Mouse (Mus musculus): Measurements from ENCODE around the gene Aebp1. TPM values are rescaled to one million over a fixed set of nuclear protein-coding genes. Genes with fewer than 3 reads are reported as not detected.

Aebp1 gene
- polyA plus RNA-seq, 1 experiment from 2014 or later: 15.0 TPM

- WGBS: 90% methylated on average over 13 of the region's 13 CpGs
- Histone ChIP-seq H3K9me3 (ENCODE audit: control insufficient read depth) (no peaks in the 10 kb centered on the region), H3K4me3 (ENCODE audit: low read depth, low read length) (no peak overlapping the region), H3K9ac (ENCODE audit: low read depth, low read length) (no peak overlapping the region), H3K4me2 (replicated peaks; ENCODE audit: low read depth) (no peak overlapping the region), H3K36me3 (ENCODE audit: control insufficient read depth, insufficient read depth) (no peaks in the 10 kb centered on the region; the same call in 1 of the 2 replicates), H3K27ac (ENCODE audit: low read depth, low read length) (no peak overlapping the region), H3K4me1 (replicated peaks; ENCODE audit: control insufficient read depth, insufficient read depth, low read length) (no peaks in the 10 kb centered on the region), H3K27me3 (replicated peaks; ENCODE audit: control insufficient read depth, insufficient read depth, low read length) (peaks cover 14% of the 10 kb centered on the region; the same call in 1 of the 2 replicates)
- no peak for TF ChIP-seq CTCF (IDR thresholded peaks at IDR 0.05; ENCODE audit: low read depth)
- ATAC-seq: no peak
Observed at GRCm38 (mm10) chr11:5859883-5860550, 1.7 kb upstream of the Aebp1 start.

DNA sequence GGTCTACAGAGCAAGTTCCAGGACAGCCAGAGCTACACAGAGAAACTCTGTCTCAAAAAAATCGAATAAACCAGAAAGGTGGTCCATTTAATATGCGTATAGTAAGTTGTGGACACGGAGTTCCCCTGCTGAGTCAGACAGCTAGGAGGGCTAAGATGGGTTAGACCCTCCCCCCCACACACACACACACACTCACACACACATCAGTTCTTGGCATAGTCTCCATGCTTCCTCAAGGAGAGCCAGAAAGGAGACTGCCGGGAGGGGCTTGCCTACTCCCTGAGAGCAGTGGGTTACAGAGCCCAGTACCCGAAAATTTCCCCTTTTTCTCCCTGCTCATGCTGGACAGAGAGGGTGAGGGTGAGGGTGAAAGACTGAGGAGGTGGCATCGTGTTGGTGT lies 1.1 kb upstream of the Aebp1 start:
- Histone ChIP-seq H3K27ac (ENCODE audit: low read depth, low read length) (no peak overlapping the region), H3K36me3 (ENCODE audit: control insufficient read depth, insufficient read depth) (no peaks in the 10 kb centered on the region; the same call in 1 of the 2 replicates), H3K4me2 (replicated peaks; ENCODE audit: low read depth) (no peak overlapping the region), H3K4me3 (ENCODE audit: low read depth, low read length) (no peak overlapping the region), H3K9ac (ENCODE audit: low read depth, low read length) (no peak overlapping the region), H3K27me3 (replicated peaks; ENCODE audit: control insufficient read depth, insufficient read depth, low read length) (peaks cover 14% of the 10 kb centered on the region; the same call in 1 of the 2 replicates), H3K9me3 (ENCODE audit: control insufficient read depth) (no peaks in the 10 kb centered on the region), H3K4me1 (replicated peaks; ENCODE audit: control insufficient read depth, insufficient read depth, low read length) (no peaks in the 10 kb centered on the region)
- TF ChIP-seq CTCF (IDR thresholded peaks at IDR 0.05; ENCODE audit: low read depth): no peak
- ATAC-seq: no peak
- 50% methylated on average over 6 of the region's 6 CpGs for WGBS

DNA sequence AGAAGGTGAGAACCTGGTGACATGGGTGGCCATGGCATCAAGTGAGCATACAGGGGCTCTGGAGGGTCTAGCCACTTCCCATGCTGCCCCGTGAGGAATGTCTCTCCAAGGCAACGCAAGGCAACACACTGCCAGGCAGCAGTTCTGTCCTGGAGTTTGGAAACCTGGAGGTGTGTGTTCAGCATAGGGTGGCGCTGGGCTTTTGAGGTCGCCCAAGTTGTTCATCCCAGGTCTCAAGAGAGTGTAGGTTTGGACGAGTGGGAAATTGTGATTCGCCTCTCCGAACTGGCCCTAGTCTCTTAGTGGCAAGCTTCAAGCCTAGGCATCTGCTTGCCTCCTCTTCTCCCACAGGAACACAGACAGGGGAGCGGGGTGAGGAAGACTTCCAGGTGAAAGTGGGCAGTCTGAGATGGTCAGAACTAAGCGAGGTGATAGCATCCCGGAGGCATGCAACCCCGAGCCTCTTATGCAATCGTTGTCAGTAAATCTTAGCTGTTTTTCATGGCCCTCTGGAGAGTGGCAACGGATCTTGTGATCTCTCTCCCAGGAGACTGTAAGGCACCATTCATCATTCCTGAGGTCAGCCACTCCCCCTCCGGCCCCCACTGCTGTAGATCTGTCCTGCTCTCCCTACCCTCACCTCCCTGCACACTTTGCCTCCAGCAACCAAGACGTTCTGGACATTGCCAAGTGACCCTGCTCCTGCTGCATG lies 803 bp downstream of the Aebp1 start:
- peaks cover 14% of the 10 kb centered on the region; the same call in 1 of the 2 replicates for H3K27me3 ChIP-seq (replicated peaks; ENCODE audit: control insufficient read depth, insufficient read depth, low read length)
- no peak overlapping the region for H3K27ac ChIP-seq (ENCODE audit: low read depth, low read length)

GRCm38 (mm10) chr11:5867196-5867595 lies 5.4 kb downstream of the Aebp1 start:
- Histone ChIP-seq H3K4me2 (replicated peaks; ENCODE audit: low read depth) (no peak overlapping the region), H3K9ac (ENCODE audit: low read depth, low read length) (no peak overlapping the region), H3K36me3 (ENCODE audit: control insufficient read depth, insufficient read depth) (peaks cover 23% of the 10 kb centered on the region), H3K4me1 (replicated peaks; ENCODE audit: control insufficient read depth, insufficient read depth, low read length) (no peaks in the 10 kb centered on the region), H3K27me3 (replicated peaks; ENCODE audit: control insufficient read depth, insufficient read depth, low read length) (peaks cover 8% of the 10 kb centered on the region; the same call in 1 of the 2 replicates), H3K9me3 (ENCODE audit: control insufficient read depth) (no peaks in the 10 kb centered on the region), H3K4me3 (ENCODE audit: low read depth, low read length) (no peak overlapping the region), H3K27ac (ENCODE audit: low read depth, low read length) (no peak overlapping the region)
- WGBS: 91% methylated on average over 2 of the region's 2 CpGs
- ATAC-seq: no peak
- TF ChIP-seq CTCF (IDR thresholded peaks at IDR 0.05; ENCODE audit: low read depth): no peak

More for the DNA sequence above, 803 bp downstream of the Aebp1 start:
- no peak for ATAC-seq
- WGBS: 19% methylated on average over 15 of the region's 15 CpGs
- Histone ChIP-seq H3K4me3 (ENCODE audit: low read depth, low read length) (peak overlapping the region; percentile 46), H3K36me3 (ENCODE audit: control insufficient read depth, insufficient read depth) (no peaks in the 10 kb centered on the region; the same call in 1 of the 2 replicates), H3K9ac (ENCODE audit: low read depth, low read length) (peak overlapping the region; percentile 40; the same call in 1 of the 2 replicates), H3K4me2 (replicated peaks; ENCODE audit: low read depth) (peak overlapping the region; percentile 76), H3K9me3 (ENCODE audit: control insufficient read depth) (no peaks in the 10 kb centered on the region), H3K4me1 (replicated peaks; ENCODE audit: control insufficient read depth, insufficient read depth, low read length) (no peaks in the 10 kb centered on the region)
- TF ChIP-seq CTCF (IDR thresholded peaks at IDR 0.05; ENCODE audit: low read depth): no peak

GRCm38 (mm10) chr11:5868324-5868723 lies 6.6 kb downstream of the Aebp1 start:
- no peak overlapping the region for H3K27ac ChIP-seq (ENCODE audit: low read depth, low read length)
- WGBS: 93% methylated on average over 12 of the region's 12 CpGs
- TF ChIP-seq CTCF (IDR thresholded peaks at IDR 0.05; ENCODE audit: low read depth): no peak

DNA sequence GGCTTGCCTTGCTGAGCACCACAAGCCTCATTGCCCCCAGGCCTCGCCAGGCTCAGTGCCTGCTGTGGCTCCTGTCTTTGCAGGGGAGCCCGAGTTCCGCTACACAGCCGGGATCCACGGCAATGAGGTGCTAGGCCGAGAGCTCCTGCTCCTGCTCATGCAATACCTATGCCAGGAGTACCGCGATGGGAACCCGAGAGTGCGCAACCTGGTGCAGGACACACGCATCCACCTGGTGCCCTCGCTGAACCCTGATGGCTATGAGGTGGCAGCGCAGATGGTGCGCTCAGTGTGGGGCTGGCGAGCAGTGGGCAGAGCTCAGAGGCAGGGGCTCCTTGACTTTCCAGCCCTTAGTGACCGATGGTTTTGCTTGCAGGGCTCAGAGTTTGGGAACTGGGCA lies 7.6 kb downstream of the Aebp1 start:
- no peak for TF ChIP-seq CTCF (IDR thresholded peaks at IDR 0.05; ENCODE audit: low read depth)
- no peaks in the 10 kb centered on the region for H3K4me1 ChIP-seq (replicated peaks; ENCODE audit: control insufficient read depth, insufficient read depth, low read length)
- no peaks in the 10 kb centered on the region for H3K9me3 ChIP-seq (ENCODE audit: control insufficient read depth)
- peaks cover 44% of the 10 kb centered on the region for H3K36me3 ChIP-seq (ENCODE audit: control insufficient read depth, insufficient read depth)
- WGBS: 93% methylated on average over 16 of the region's 16 CpGs
- H3K27ac ChIP-seq (ENCODE audit: low read depth, low read length): no peak overlapping the region
- no peak overlapping the region for H3K4me3 ChIP-seq (ENCODE audit: low read depth, low read length)
- no peaks in the 10 kb centered on the region for H3K27me3 ChIP-seq (replicated peaks; ENCODE audit: control insufficient read depth, insufficient read depth, low read length)
- no peak overlapping the region for H3K4me2 ChIP-seq (replicated peaks; ENCODE audit: low read depth)
- no peak for ATAC-seq
- no peak overlapping the region for H3K9ac ChIP-seq (ENCODE audit: low read depth, low read length)

More at GRCm38 (mm10) chr11:5868324-5868723, 6.6 kb downstream of the Aebp1 start:
- Histone ChIP-seq H3K4me1 (replicated peaks; ENCODE audit: control insufficient read depth, insufficient read depth, low read length) (no peaks in the 10 kb centered on the region), H3K4me2 (replicated peaks; ENCODE audit: low read depth) (no peak overlapping the region), H3K36me3 (ENCODE audit: control insufficient read depth, insufficient read depth) (peaks cover 34% of the 10 kb centered on the region), H3K9ac (ENCODE audit: low read depth, low read length) (no peak overlapping the region), H3K4me3 (ENCODE audit: low read depth, low read length) (no peak overlapping the region), H3K27me3 (replicated peaks; ENCODE audit: control insufficient read depth, insufficient read depth, low read length) (no peaks in the 10 kb centered on the region), H3K9me3 (ENCODE audit: control insufficient read depth) (no peaks in the 10 kb centered on the region)
- no peak for ATAC-seq
